ENCODE assay signal across 7 mouse cellular contexts in genomic region chr1:91413898-91414594, GRCm38 (mm10). TPM values are rescaled to one million over a fixed set of nuclear protein-coding genes. Genes with fewer than 3 reads are reported as not detected.
DNase-seq lines count a peak whose midpoint lies in the region; ATAC-seq lines count a peak whose summit lies in the region.

TSS of gene Hes6 (minus strand) at chr1:91414038.

- DNase-seq in ZHBTc4 (ENCODE audit: low read depth, low spot score), result peak; percentile 79
- peak; percentile 87 to 92 for DNase-seq in cerebellum, postnatal 25 days
- DNase-seq in gastrocnemius, postnatal 25 days, result peak; percentile 88
- DNase-seq in left cerebral cortex, postnatal 36 days (ENCODE audit: low spot score in 2 of 2), result peak; percentile 53 to 65
- peak; percentile 88 for DNase-seq in mesoderm, embryonic 11.5 days (ENCODE audit: low read depth, low spot score)
- peak; percentile 85 for DNase-seq in skeletal muscle tissue, adult 2 months (ENCODE audit: low read depth, low spot score)

- ATAC-seq in inflammation-experienced regulatory T-cells, adult 6 months, result peak; percentile 17

- intact Hi-C loops in left cerebral cortex, postnatal 36 days (cut with DNase I), result no loop called here

RNA-seq across cellular contexts. Expression of gene Hes6, which starts in this region (rescaled TPM):
- total RNA-seq in gastrocnemius, postnatal 25 days (2021), result 1 to 10 TPM; 6.9 to 8.6 TPM
- polyA plus RNA-seq in inflammation-experienced regulatory T-cells, adult 6 months (2017; shearing (Covaris generic)), result 10 to 100 TPM; 11.0 to 13.3 (median 11.4) TPM
- total RNA-seq in left cerebral cortex, postnatal 36 days (2021), result 10 to 100 TPM; 14.9 to 18.8 TPM

Comparison
In these comparisons a context has a peak if more than half of its experiments do, and no peak if none do; other contexts are left out.
1. Peak in every context shown above with its lines: DNase-seq and ATAC-seq.